Mouse (Mus musculus) spleen, adult 2 months (tissue): ENCODE data around the gene Snx15. TPM values are rescaled to one million over a fixed set of nuclear protein-coding genes. Genes with fewer than 3 reads are reported as not detected.
"Not testable (repeated sequence)": the region's sequence is repeated elsewhere in the genome, so short reads cannot be mapped to it uniquely, and the experiment has no call there.

Experiments used
- DNase-seq, 2 experiments: peaks; one replicate each; pipeline versions ENCODE4 v3.0.0 to v3.0.0-alpha.2; 2012 to 2021; ENCODE audit warnings: low spot score in 2 of 2, low read depth in 1 of 2
- H3K27ac ChIP-seq: fragments of 200-500 bp; 2 replicates; pipeline ENCODE4 v1.5.1; 2012; ENCODE audit warnings: low read length, inconsistent platforms; ENCODE audit not compliant: insufficient read depth
- H3K27me3 ChIP-seq: fragments of 200-500 bp; 2 replicates; pipeline ENCODE4 v1.6.1; 2012; ENCODE audit warnings: mild to moderate bottlenecking, moderate library complexity, low read length, inconsistent platforms; ENCODE audit not compliant: control insufficient read depth, insufficient read depth
- H3K36me3 ChIP-seq: fragments of 200-500 bp; 2 replicates; pipeline ENCODE4 v1.6.1; 2012; ENCODE audit warnings: mild to moderate bottlenecking, low read length, inconsistent platforms; ENCODE audit not compliant: control insufficient read depth, insufficient read depth
- H3K4me1 ChIP-seq: fragments of 200-500 bp; 2 replicates; pipeline ENCODE4 v1.6.1; 2011; ENCODE audit warnings: inconsistent platforms; ENCODE audit not compliant: control insufficient read depth, insufficient read depth, insufficient read length
- H3K4me3 ChIP-seq: fragments of 200-500 bp; 2 replicates; pipeline ENCODE4 v1.5.1; 2011; ENCODE audit warnings: mild to moderate bottlenecking, inconsistent platforms; ENCODE audit not compliant: insufficient read depth, insufficient read length; ENCODE audit errors: extremely low read depth
- CTCF ChIP-seq: fragments of 200-500 bp; IDR thresholded peaks from 2 replicates; pipeline ENCODE4 v1.5.1; 2011; ENCODE audit warnings: mild to moderate bottlenecking, inconsistent platforms; ENCODE audit not compliant: insufficient read depth, insufficient read length, insufficient replicate concordance; ENCODE audit errors: extremely low read depth
- POLR2A ChIP-seq: fragments of 200-500 bp; IDR thresholded peaks from 2 replicates; pipeline ENCODE4 v1.6.1; 2011; ENCODE audit warnings: low read depth, low read length, inconsistent platforms
- whole genome bisulfite sequencing: fragments of 180-500 bp; shearing (Covaris S2); methylation state at CpG from one replicate; pipeline ENCODE4 v1.1.7; 2018; 5-methylcytosine and 5-hydroxymethylcytosine counted together
- polyA plus RNA-seq: library from polyadenylated mRNA; depleted of rRNA; stranded (reverse); fragments of >200 nt; gene quantifications from 2 replicates; pipeline ENCODE4 v1.2.3, GENCODE M21; 2012

Gene Snx15
- polyA plus RNA-seq, 1 experiment: 50.9 TPM

DNA sequence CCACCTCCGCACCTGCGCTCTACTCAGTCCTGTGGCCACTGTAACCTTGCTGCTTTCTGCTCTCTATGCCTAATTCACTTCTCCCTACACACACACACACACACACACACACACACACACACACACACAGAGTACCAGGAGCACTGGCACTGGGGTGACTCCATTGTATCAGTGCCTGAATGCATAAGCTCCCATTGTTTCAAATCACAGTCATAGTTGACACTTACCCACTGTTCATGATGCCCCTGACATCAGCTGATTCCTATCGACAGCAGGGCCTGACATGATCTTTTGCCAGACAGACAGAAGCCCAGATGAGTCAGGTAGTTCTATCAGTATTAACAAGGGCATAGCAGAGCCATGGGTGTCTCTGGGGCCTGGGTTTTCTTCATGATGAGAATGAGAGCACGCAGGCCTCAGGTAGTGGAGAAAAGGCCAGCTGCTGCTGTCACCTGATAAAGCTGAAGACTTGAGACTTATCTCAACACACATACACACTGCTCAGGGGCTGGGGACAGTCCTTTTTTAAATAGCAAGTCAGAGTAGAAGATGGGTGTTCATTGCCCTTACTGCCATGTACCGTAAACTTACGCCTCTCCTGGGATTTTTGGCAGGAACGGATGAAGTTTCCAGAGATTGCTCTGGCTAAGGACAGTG lies 4.2 kb upstream of the Snx15 start:
- no peaks in the 10 kb centered on the region for H3K4me1 ChIP-seq
- H3K4me3 ChIP-seq: no peak overlapping the region
- H3K27me3 ChIP-seq: no peaks in the 10 kb centered on the region
- TF ChIP-seq POLR2A (no peak), CTCF (no peak)
- DNase-seq: no peak
- H3K36me3 ChIP-seq: no peaks in the 10 kb centered on the region
- H3K27ac ChIP-seq: no peak overlapping the region; the same call in 1 of the 2 replicates
- 83% methylated on average over 7 of the region's 7 CpGs for WGBS

DNA sequence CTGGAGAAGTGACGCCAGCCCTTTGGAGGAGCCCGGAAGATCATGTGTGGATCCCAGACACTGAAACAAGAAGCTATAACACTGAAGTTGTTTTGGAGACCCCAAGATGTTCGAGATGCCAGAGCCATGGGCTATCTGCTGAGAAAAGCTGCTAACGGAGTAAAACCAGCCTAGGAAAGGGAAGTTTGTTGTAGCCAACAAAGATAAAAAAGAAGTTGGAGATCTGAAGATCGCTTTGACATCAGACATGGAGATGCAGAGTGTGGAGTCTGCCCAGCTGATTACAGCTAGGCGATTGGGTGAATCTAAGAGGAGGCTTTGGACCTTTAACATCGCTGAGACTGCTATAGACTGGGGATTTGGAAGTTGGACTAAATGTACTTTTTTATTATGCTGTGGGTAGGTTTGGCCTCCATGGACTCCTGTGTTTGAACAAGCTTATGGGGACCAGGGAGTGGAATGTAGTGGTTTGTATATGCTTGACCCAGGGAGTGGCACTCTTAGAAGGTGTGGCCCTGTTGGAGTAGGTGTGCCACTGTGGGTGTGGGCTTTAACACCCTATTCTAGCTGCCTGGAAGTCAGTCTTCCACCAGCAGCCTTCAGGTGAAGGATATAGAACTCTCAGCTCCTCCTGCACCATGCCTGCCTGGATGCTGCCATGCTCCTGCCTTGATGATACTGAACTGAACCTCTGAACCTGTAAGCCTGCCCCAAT lies 2.5 kb upstream of the Snx15 start:
- H3K36me3 ChIP-seq, H3K4me3 ChIP-seq, H3K27me3 ChIP-seq, DNase-seq, H3K4me1 ChIP-seq, H3K27ac ChIP-seq: not testable (repeated sequence)
- 81% methylated on average over 7 of the region's 7 CpGs for WGBS

DNA sequence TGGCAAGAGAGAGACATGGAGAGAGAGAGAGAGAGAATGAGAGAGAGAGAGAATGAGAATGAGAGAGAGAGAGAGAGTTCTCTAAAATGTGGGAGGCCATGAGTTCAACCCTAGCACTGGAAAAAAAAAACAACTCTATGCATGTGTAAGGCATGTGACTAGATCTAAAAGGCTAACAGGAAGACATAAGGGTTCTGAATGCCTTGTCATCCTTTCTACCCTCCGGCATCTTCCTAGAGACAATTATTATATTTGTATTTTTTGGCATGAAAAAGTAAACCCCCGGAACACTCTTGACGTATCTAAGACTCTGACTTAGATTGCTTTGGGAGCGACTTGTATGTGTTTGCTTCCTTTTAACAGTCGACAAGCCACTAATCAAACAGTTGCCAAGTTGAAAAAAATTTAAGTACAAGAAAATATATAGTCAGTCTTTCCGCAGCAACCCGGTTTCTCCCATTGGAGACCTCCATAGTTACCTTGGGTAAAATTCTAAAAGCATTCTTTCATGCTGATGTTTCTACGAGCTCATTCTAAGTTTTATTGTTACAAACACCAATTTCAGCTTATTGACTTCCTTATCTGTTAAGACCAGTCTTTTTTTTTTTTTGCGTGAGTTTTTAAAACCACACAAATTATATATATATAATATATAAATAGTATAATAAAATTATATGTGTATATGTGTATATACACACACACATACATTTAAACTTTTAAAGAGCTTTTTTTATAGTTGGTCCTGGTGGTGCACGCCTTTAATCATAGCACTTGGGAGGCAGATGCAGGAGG lies 1.1 kb downstream of the Snx15 start:
- no peak for DNase-seq
- H3K36me3 ChIP-seq: no peaks in the 10 kb centered on the region
- H3K4me3 ChIP-seq: peak overlapping the region; percentile 39; the same call in 1 of the 2 replicates
- TF ChIP-seq POLR2A: no peak
- no peak for TF ChIP-seq CTCF
- no peaks in the 10 kb centered on the region for H3K4me1 ChIP-seq
- H3K27ac ChIP-seq: peak overlapping the region; percentile 94
- H3K27me3 ChIP-seq: no peaks in the 10 kb centered on the region
- WGBS: 63% methylated on average over 10 of the region's 10 CpGs

DNA sequence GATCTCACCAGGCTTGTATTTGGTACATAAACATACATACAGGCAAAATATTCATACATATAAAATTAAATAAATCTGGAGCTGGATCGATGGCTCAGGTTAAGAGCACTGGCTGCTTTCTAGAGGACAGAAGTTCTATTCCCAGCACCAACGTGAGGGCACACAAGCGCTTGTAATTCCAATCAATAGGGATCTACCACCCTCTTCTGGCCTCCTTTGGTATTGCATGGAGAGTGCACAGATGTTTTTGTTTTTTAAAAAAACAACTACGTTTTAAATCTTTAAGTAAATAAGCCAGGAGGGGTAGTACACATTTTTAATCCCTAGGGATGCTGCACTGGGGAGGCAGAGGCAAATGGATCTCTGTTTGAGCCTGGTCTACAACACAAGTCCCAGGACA lies 1.8 kb downstream of the Snx15 start:
- Histone ChIP-seq H3K27ac (no peak overlapping the region), H3K4me3 (no peak overlapping the region)

DNA sequence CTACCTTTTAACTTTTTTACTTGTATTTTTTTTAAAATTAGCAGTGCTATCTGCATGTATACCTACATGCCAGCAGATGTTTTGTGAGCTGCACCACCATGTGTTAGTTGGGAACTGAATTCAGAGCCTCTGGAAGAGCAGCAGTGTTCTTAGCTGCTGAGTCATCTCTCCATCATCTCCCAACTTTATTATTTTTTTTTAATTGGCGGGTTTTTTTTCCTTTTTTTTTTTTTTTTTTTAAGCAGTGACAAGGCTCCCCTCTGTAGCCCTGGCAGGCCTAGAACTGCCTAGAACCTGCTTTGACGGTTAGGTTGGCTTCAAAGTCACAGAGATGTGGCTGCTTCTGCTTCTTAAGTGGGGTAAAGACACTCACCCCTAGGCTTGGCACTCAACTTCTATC lies 3.2 kb downstream of the Snx15 start:
- H3K4me1 ChIP-seq: no peaks in the 10 kb centered on the region
- 76% methylated on average over 2 of the region's 2 CpGs for WGBS
- no peak for TF ChIP-seq CTCF
- no peak for TF ChIP-seq POLR2A
- no peaks in the 10 kb centered on the region for H3K27me3 ChIP-seq
- no peak overlapping the region for H3K27ac ChIP-seq
- H3K36me3 ChIP-seq: peaks cover 7% of the 10 kb centered on the region
- no peak for DNase-seq
- H3K4me3 ChIP-seq: no peak overlapping the region

More for the DNA sequence above, 1.8 kb downstream of the Snx15 start:
- TF ChIP-seq POLR2A: no peak
- TF ChIP-seq CTCF: peak; percentile 55; the same call in 1 of the 2 replicates
- Histone ChIP-seq H3K27me3 (no peaks in the 10 kb centered on the region), H3K36me3 (peaks cover 5% of the 10 kb centered on the region; the same call in 1 of the 2 replicates), H3K4me1 (no peaks in the 10 kb centered on the region)
- peak; percentile 31 to 50 for DNase-seq
- 30% methylated on average over 4 of the region's 4 CpGs for WGBS

DNA sequence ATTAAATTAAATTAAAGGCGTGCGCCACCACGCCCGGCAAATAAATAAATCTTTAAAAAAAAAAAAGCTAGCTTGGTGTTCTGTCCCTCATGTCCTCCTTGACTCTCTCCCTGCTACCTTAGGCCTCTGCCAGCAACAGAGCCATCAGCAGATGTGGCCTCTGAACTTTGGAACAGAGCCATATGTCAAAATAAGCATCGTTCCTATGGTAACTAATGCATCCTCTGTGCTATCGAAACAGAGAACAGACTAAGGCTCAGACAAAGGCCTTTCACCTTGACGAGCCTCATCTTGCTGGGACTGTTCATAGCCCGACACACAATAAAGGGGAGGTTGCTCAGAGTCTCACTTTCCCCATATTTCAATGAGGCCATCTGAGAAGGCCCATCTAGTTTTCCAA lies 4.8 kb downstream of the Snx15 start:
- H3K27ac ChIP-seq: no peak overlapping the region
- peaks cover 7% of the 10 kb centered on the region for H3K36me3 ChIP-seq
- TF ChIP-seq POLR2A (no peak), CTCF (no peak)
- H3K27me3 ChIP-seq: no peaks in the 10 kb centered on the region
- H3K4me3 ChIP-seq: no peak overlapping the region
- 92% methylated on average over 8 of the region's 8 CpGs for WGBS
- no peak for DNase-seq
- no peaks in the 10 kb centered on the region for H3K4me1 ChIP-seq
